Mouse (Mus musculus): ENCODE results near the gene Rps15. TPM values are rescaled to one million over a fixed set of nuclear protein-coding genes. Genes with fewer than 3 reads are reported as not detected.

Gene Rps15
- polyA plus RNA-seq, 1 experiment from 2014 or later: 1,053 TPM

DNA sequence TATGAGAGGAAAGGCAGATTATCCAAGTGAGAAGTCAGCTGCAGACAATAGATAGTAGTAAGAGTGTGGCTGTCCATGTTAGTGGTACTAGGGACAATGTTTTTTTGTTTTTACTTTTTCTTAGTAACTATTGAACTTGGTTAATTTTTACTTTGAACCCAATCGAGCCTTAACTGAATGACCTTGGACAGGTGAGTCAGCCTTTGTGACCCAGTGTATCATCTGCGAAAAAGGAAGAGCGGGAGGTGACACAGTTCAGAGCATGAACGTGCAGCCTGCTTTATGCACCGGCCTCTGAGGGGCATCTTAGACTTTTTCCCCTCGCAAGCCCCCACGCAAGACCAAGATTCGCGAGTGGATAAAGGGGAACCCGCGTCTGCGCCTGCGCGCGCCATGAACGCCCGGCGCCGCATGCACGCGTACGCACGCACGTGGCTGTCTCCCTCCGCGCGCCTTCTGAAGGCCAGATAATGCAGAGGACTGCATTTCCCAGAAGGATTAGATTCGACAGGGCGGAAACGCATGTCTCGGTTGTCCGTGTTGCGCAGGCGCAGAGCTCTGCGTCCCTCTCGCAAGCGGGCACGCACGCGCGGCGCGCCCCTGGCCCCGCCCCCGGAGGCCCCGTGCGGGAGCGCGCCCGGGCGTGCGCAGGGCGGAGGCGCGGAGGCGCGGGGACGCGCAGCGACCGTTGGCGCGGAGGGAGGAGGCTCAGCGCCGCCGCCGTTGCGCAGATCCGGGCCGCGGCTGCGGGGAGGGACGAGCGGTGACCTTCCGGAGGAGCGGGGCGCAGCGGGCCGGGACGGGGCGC lies 27.7 kb upstream of the Rps15 start:
- Histone ChIP-seq H3K27ac (replicated peaks) (peak overlapping the region; percentile 97), H3K4me3 (peak overlapping the region; percentile 95), H3K4me1 (peaks cover 74% of the 10 kb centered on the region), H3K36me3 (peaks cover 29% of the 10 kb centered on the region), H3K9me3 (replicated peaks) (no peaks in the 10 kb centered on the region), H3K27me3 (ENCODE audit: low read depth, poor library complexity, severe bottlenecking) (no peaks in the 10 kb centered on the region)
- 2% methylated on average over 81 of the region's 81 CpGs for WGBS
- DNase-seq (ENCODE audit: low spot score): peak; percentile 97

- Histone ChIP-seq H3K4me3 (peak overlapping the region; percentile 95), H3K27me3 (ENCODE audit: low read depth, poor library complexity, severe bottlenecking) (no peaks in the 10 kb centered on the region), H3K9me3 (replicated peaks) (no peaks in the 10 kb centered on the region), H3K36me3 (peaks cover 33% of the 10 kb centered on the region), H3K4me1 (peaks cover 72% of the 10 kb centered on the region), H3K27ac (replicated peaks) (peak overlapping the region; percentile 97)
- whole genome bisulfite sequencing: 1% methylated on average over 18 of the region's 18 CpGs
- no peak for DNase-seq (ENCODE audit: low spot score)
Measured at GRCm38 (mm10) chr10:80265149-80265486, 27.1 kb upstream of the Rps15 start.

GRCm38 (mm10) chr10:80270099-80270498 lies 22.2 kb upstream of the Rps15 start:
- 0 out of 2 replicates have a peak overlapping the region, but pooled peaks have one; percentile 3 for H3K4me3 ChIP-seq
- 92% methylated on average over 2 of the region's 2 CpGs for WGBS
- H3K9me3 ChIP-seq (replicated peaks): no peaks in the 10 kb centered on the region
- no peak for DNase-seq (ENCODE audit: low spot score)
- H3K27me3 ChIP-seq (ENCODE audit: low read depth, poor library complexity, severe bottlenecking): no peaks in the 10 kb centered on the region
- H3K4me1 ChIP-seq: peaks cover 62% of the 10 kb centered on the region
- no peak overlapping the region for H3K27ac ChIP-seq (replicated peaks)
- H3K36me3 ChIP-seq: peaks cover 74% of the 10 kb centered on the region

- Histone ChIP-seq H3K4me3 (0 out of 2 replicates have a peak overlapping the region, but pooled peaks have one; percentile 12), H3K36me3 (peaks cover 81% of the 10 kb centered on the region), H3K27ac (replicated peaks) (no peak overlapping the region), H3K27me3 (ENCODE audit: low read depth, poor library complexity, severe bottlenecking) (no peaks in the 10 kb centered on the region), H3K4me1 (peaks cover 59% of the 10 kb centered on the region), H3K9me3 (replicated peaks) (no peaks in the 10 kb centered on the region)
- DNase-seq (ENCODE audit: low spot score): no peak
- 86% methylated on average over 6 of the region's 6 CpGs for WGBS
Measured at GRCm38 (mm10) chr10:80270734-80271181, 21.5 kb upstream of the Rps15 start.

- no peaks in the 10 kb centered on the region for H3K9me3 ChIP-seq (replicated peaks)
- WGBS: 91% methylated on average over 5 of the region's 5 CpGs
- peak overlapping the region; percentile 14; the same call in 1 of the 2 replicates for H3K4me3 ChIP-seq
- no peaks in the 10 kb centered on the region for H3K27me3 ChIP-seq (ENCODE audit: low read depth, poor library complexity, severe bottlenecking)
- H3K4me1 ChIP-seq: peaks cover 53% of the 10 kb centered on the region
- no peak overlapping the region for H3K27ac ChIP-seq (replicated peaks)
- no peak for DNase-seq (ENCODE audit: low spot score)
- peaks cover 86% of the 10 kb centered on the region for H3K36me3 ChIP-seq
Measured at GRCm38 (mm10) chr10:80271186-80271843, 20.9 kb upstream of the Rps15 start.

- H3K36me3 ChIP-seq: peaks cover 90% of the 10 kb centered on the region
Measured at GRCm38 (mm10) chr10:80271870-80272585, 20.2 kb upstream of the Rps15 start.

GRCm38 (mm10) chr10:80273847-80274246 lies 18.4 kb upstream of the Rps15 start:
- peaks cover 91% of the 10 kb centered on the region for H3K36me3 ChIP-seq
- no peaks in the 10 kb centered on the region for H3K27me3 ChIP-seq (ENCODE audit: low read depth, poor library complexity, severe bottlenecking)
- H3K9me3 ChIP-seq (replicated peaks): no peaks in the 10 kb centered on the region
- no peak for DNase-seq (ENCODE audit: low spot score)
- WGBS: 92% methylated on average over 3 of the region's 3 CpGs
- H3K4me3 ChIP-seq: no peak overlapping the region
- no peak overlapping the region for H3K27ac ChIP-seq (replicated peaks)
- H3K4me1 ChIP-seq: peaks cover 28% of the 10 kb centered on the region

More at GRCm38 (mm10) chr10:80271870-80272585, 20.2 kb upstream of the Rps15 start:
- no peaks in the 10 kb centered on the region for H3K9me3 ChIP-seq (replicated peaks)
- no peak overlapping the region for H3K27ac ChIP-seq (replicated peaks)
- H3K4me1 ChIP-seq: peaks cover 46% of the 10 kb centered on the region
- 87% methylated on average over 8 of the region's 8 CpGs for WGBS
- no peak for DNase-seq (ENCODE audit: low spot score)
- no peak overlapping the region for H3K4me3 ChIP-seq
- no peaks in the 10 kb centered on the region for H3K27me3 ChIP-seq (ENCODE audit: low read depth, poor library complexity, severe bottlenecking)

GRCm38 (mm10) chr10:80276238-80276637 lies 16.0 kb upstream of the Rps15 start:
- 87% methylated on average over 5 of the region's 5 CpGs for WGBS
- Histone ChIP-seq H3K27me3 (ENCODE audit: low read depth, poor library complexity, severe bottlenecking) (no peaks in the 10 kb centered on the region), H3K9me3 (replicated peaks) (no peaks in the 10 kb centered on the region), H3K36me3 (peaks cover 94% of the 10 kb centered on the region), H3K4me1 (peaks cover 14% of the 10 kb centered on the region), H3K4me3 (no peak overlapping the region), H3K27ac (replicated peaks) (no peak overlapping the region)
- no peak for DNase-seq (ENCODE audit: low spot score)

GRCm38 (mm10) chr10:80278390-80278789 lies 13.9 kb upstream of the Rps15 start:
- no peak for DNase-seq (ENCODE audit: low spot score)
- 91% methylated on average over 9 of the region's 9 CpGs for WGBS
- Histone ChIP-seq H3K36me3 (peaks cover 100% of the 10 kb centered on the region), H3K27me3 (ENCODE audit: low read depth, poor library complexity, severe bottlenecking) (no peaks in the 10 kb centered on the region), H3K9me3 (replicated peaks) (no peaks in the 10 kb centered on the region), H3K4me1 (peaks cover 8% of the 10 kb centered on the region), H3K4me3 (no peak overlapping the region), H3K27ac (replicated peaks) (no peak overlapping the region)

DNA sequence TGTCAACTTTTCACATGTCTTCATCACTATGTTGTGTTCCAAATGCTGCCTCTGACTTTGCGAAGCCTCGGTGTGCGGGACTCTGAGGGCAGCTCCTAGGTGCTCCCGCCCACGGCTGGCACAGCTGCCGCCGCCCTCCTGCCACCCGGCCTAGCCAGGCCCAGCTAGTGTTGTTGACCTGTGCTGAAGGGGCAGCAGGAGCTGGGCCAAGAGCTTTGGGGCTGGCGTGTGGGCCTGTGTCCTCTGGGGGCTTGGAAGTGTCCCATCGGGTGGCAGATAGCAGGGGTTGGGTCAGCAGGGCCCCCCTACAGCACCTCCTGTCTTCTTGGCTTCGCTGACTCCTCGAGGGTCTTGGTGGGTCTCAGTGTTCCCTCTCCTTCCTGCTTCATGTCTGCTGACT lies 13.0 kb upstream of the Rps15 start:
- H3K27ac ChIP-seq (replicated peaks): no peak overlapping the region
- WGBS: 96% methylated on average over 12 of the region's 12 CpGs
- DNase-seq (ENCODE audit: low spot score): no peak
- no peak overlapping the region for H3K4me3 ChIP-seq
- H3K36me3 ChIP-seq: peaks cover 100% of the 10 kb centered on the region
- H3K27me3 ChIP-seq (ENCODE audit: low read depth, poor library complexity, severe bottlenecking): no peaks in the 10 kb centered on the region
- H3K4me1 ChIP-seq: peaks cover 4% of the 10 kb centered on the region
- no peaks in the 10 kb centered on the region for H3K9me3 ChIP-seq (replicated peaks)

- DNase-seq (ENCODE audit: low spot score): no peak
- H3K27ac ChIP-seq (replicated peaks): no peak overlapping the region
- H3K4me1 ChIP-seq: peaks cover 4% of the 10 kb centered on the region
- no peaks in the 10 kb centered on the region for H3K9me3 ChIP-seq (replicated peaks)
- H3K4me3 ChIP-seq: no peak overlapping the region
- H3K36me3 ChIP-seq: peaks cover 100% of the 10 kb centered on the region
- H3K27me3 ChIP-seq (ENCODE audit: low read depth, poor library complexity, severe bottlenecking): no peaks in the 10 kb centered on the region
- 91% methylated on average over 7 of the region's 7 CpGs for WGBS
Measured at GRCm38 (mm10) chr10:80281304-80281703, 10.9 kb upstream of the Rps15 start.

DNA sequence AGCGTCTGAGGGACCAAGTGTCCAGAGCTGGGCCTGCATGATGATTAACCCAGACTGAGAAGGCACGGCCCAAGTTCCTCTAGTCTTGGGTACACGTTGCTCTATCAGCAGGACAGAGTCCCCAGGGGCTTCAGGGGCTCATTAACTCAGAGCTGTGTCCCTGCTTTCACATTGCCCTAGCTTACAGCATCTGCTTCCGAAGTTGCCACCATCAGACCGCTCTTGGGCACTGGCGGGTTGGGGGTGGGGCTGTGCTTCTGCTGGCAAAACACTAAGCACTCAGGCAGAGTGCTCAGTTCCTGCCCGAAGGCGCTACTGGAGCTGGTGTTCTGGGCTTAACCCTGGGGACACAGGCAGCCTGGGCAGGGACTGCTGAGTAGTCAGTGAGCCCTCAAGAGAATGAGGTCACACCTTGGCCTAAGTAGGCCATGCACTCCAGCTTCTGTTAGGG lies 10.3 kb upstream of the Rps15 start:
- no peak for DNase-seq (ENCODE audit: low spot score)
- Histone ChIP-seq H3K9me3 (replicated peaks) (no peaks in the 10 kb centered on the region), H3K27ac (replicated peaks) (no peak overlapping the region), H3K4me3 (no peak overlapping the region), H3K4me1 (peaks cover 4% of the 10 kb centered on the region), H3K27me3 (ENCODE audit: low read depth, poor library complexity, severe bottlenecking) (no peaks in the 10 kb centered on the region), H3K36me3 (peaks cover 100% of the 10 kb centered on the region)
- 85% methylated on average over 8 of the region's 8 CpGs for WGBS

All from midbrain, embryonic 10.5 days (tissue).